8 mouse cellular contexts compared by ENCODE assay signal in the genomic region with DNA sequence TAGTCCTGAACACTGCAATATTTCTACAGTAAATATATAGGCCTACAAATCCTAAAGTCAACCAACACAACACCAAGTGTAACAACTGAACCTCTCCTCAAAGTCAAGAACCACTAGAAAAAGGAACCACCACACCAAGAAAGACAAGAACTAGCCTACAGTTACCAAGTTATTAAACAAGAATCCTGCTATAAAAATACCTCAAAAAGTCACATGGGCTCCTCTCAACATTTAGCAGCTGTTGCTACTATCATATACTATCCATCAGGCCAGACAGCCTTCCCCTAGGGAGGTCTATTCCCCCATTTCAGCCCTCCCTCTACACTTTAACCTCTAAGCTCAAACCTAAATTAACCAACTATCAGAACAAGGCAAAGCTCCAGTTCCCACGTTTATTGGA. TPM values are rescaled to one million over a fixed set of nuclear protein-coding genes. Genes with fewer than 3 reads are reported as not detected.
DNase-seq lines count a peak whose midpoint lies in the region; ATAC-seq and TF ChIP-seq lines count a peak whose summit lies in the region.
"Had no signal": no experiment of that assay in that cellular context is flagged by ENCODE, and none has a peak within 500 bp of the region (broad histone marks: within the 10 kb centered on the region; RNA-seq: fewer than 3 reads in every experiment).

No protein-coding gene starts in this region.

- H3K4me1 ChIP-seq in lung, embryonic 16.5 days (replicated peaks; ENCODE audit: control insufficient read depth, insufficient read depth, low read length): peaks cover 14% of the 10 kb centered on the region
- H3K4me1 ChIP-seq in embryonic fibroblast, embryonic 13.5 days (ENCODE audit: control insufficient read depth, insufficient read depth, low read length): peaks cover 5% of the 10 kb centered on the region; the same call in 1 of the 2 replicates
- H3K4me1 ChIP-seq in limb, embryonic 12.5 days (replicated peaks): peaks cover 10% of the 10 kb centered on the region
- H3K4me1 ChIP-seq in stomach, embryonic 15.5 days: peaks cover 4% of the 10 kb centered on the region; the same call in 1 of the 2 replicates

- H3K9me3 ChIP-seq in lung, embryonic 16.5 days (ENCODE audit: control insufficient read depth, low read length): no peaks in the 10 kb centered on the region
- no peaks in the 10 kb centered on the region for H3K9me3 ChIP-seq in limb, embryonic 12.5 days
- H3K9me3 ChIP-seq in stomach, embryonic 15.5 days: no peaks in the 10 kb centered on the region

- no peaks in the 10 kb centered on the region for H3K27me3 ChIP-seq in lung, embryonic 16.5 days (ENCODE audit: control insufficient read depth, insufficient read depth, low read depth, low read length)
- H3K27me3 ChIP-seq in limb, embryonic 12.5 days: no peaks in the 10 kb centered on the region
- no peaks in the 10 kb centered on the region for H3K27me3 ChIP-seq in stomach, embryonic 15.5 days (replicated peaks)

- 0% methylated on average over 1 of the region's 1 CpGs for WGBS in lung, embryonic 16.5 days
- WGBS in limb, embryonic 12.5 days: 10% methylated on average over 1 of the region's 1 CpGs
- 0% methylated on average over 1 of the region's 1 CpGs for WGBS in stomach, embryonic 15.5 days

- H3K27ac ChIP-seq in lung, embryonic 16.5 days (ENCODE audit: low read length): no peak overlapping the region
- H3K27ac ChIP-seq in embryonic fibroblast, embryonic 13.5 days (ENCODE audit: insufficient read depth, low read length): no peak overlapping the region
- H3K27ac ChIP-seq in limb, embryonic 12.5 days: no peak overlapping the region
- H3K27ac ChIP-seq in stomach, embryonic 15.5 days: no peak overlapping the region

- no peak for ATAC-seq in lung, embryonic 16.5 days (ENCODE audit: low read depth)
- no peak for ATAC-seq in limb, embryonic 12.5 days (ENCODE audit: insufficient number of reproducible peaks, insufficient read depth, low FRiP score, low TSS enrichment, low read depth)
- no peak for ATAC-seq in stomach, embryonic 15.5 days (ENCODE audit: insufficient read depth, low FRiP score, low read depth)

- peak overlapping the region; percentile 95 for H3K4me3 ChIP-seq in lung, embryonic 16.5 days (ENCODE audit: low read length)
- peak overlapping the region; percentile 83 for H3K4me3 ChIP-seq in embryonic fibroblast, embryonic 13.5 days (ENCODE audit: insufficient read depth, low read length)
- peak overlapping the region; percentile 100 for H3K4me3 ChIP-seq in limb, embryonic 12.5 days (replicated peaks)
- peak overlapping the region; percentile 99 for H3K4me3 ChIP-seq in stomach, embryonic 15.5 days (replicated peaks)

- no peak for TF ChIP-seq POLR2A in embryonic fibroblast, embryonic 13.5 days (IDR thresholded peaks at IDR 0.05; ENCODE audit: low read depth, low read length)

- no peak for TF ChIP-seq CTCF in embryonic fibroblast, embryonic 13.5 days (IDR thresholded peaks at IDR 0.05; ENCODE audit: borderline replicate concordance, insufficient read depth, low read length)

- peak overlapping the region; percentile 63 for H3K4me2 ChIP-seq in lung, embryonic 16.5 days (ENCODE audit: low read depth, low read length)
- H3K4me2 ChIP-seq in limb, embryonic 12.5 days: peak overlapping the region; percentile 79
- H3K4me2 ChIP-seq in stomach, embryonic 15.5 days: peak overlapping the region; percentile 68

- H3K36me3 ChIP-seq in lung, embryonic 16.5 days (ENCODE audit: control insufficient read depth, insufficient read depth, low read length): peaks cover 12% of the 10 kb centered on the region
- H3K36me3 ChIP-seq in limb, embryonic 12.5 days: peaks cover 28% of the 10 kb centered on the region
- no peaks in the 10 kb centered on the region for H3K36me3 ChIP-seq in stomach, embryonic 15.5 days

- no peak for DNase-seq in lung, postnatal 25 days (ENCODE audit: low spot score)
- DNase-seq in layer of hippocampus, postnatal 25 days (ENCODE audit: extremely low spot score in 1 of 2, low spot score in 1 of 2): no peak
- no peak for DNase-seq in left cerebral cortex, adult 18-20 months (ENCODE audit: low spot score in 2 of 2)

- peak overlapping the region; percentile 37 for H3K9ac ChIP-seq in lung, embryonic 16.5 days (ENCODE audit: low read length)
- H3K9ac ChIP-seq in limb, embryonic 12.5 days (replicated peaks): peak overlapping the region; percentile 99; the same call in 1 of the 2 replicates
- H3K9ac ChIP-seq in stomach, embryonic 15.5 days: no peak overlapping the region

RNA-seq across cellular contexts. Expression of gene Syncrip, which starts 2.3 kb away (rescaled TPM):
- 82.4 and 89.0 TPM in 2 replicates for polyA plus RNA-seq in lung, embryonic 16.5 days (2015; fragmentation: Nextera tagmentation; extraction: Ambion mirVana)
- 240 and 252 TPM in 2 replicates for polyA plus RNA-seq in embryonic fibroblast, embryonic 13.5 days (2011; ENCODE audit: insufficient read length, low read depth, missing spikeins)
- polyA plus RNA-seq in limb, embryonic 12.5 days (2016; fragmentation: Nextera tagmentation; extraction: Ambion mirVana): 124 and 132 TPM in 2 replicates
- 88.7 and 93.1 TPM in 2 replicates for polyA plus RNA-seq in stomach, embryonic 15.5 days (2015; fragmentation: Nextera tagmentation; extraction: Ambion mirVana)
- 10 to 100 TPM; 62.4 to 69.4 TPM for total RNA-seq in layer of hippocampus, postnatal 25 days (2021)
- total RNA-seq in left cerebral cortex, adult 18-20 months (2021): 10 to 100 TPM; 64.8 TPM

RNA-seq across cellular contexts. Expression of gene Gm20537, which starts 23.7 kb away (rescaled TPM):
- polyA plus RNA-seq in lung, embryonic 16.5 days (2015; fragmentation: Nextera tagmentation; extraction: Ambion mirVana): 0.94 and 1.2 TPM in 2 replicates
- polyA plus RNA-seq in embryonic fibroblast, embryonic 13.5 days (2011; ENCODE audit: insufficient read length, low read depth, missing spikeins): 12.3 and 19.7 TPM in 2 replicates
- polyA plus RNA-seq in limb, embryonic 12.5 days (2016; fragmentation: Nextera tagmentation; extraction: Ambion mirVana): 0.93 and 1.7 TPM in 2 replicates
- polyA plus RNA-seq in stomach, embryonic 15.5 days (2015; fragmentation: Nextera tagmentation; extraction: Ambion mirVana): 0.37 and 0.65 TPM in 2 replicates
- total RNA-seq in layer of hippocampus, postnatal 25 days (2021): not detected
- total RNA-seq in left cerebral cortex, adult 18-20 months (2021): 1 to 10 TPM in 1 of 2 experiments, not detected in 1; 1.7 TPM
- total RNA-seq: layer of hippocampus, adult 18-20 months had no signal

RNA-seq across cellular contexts. Expression of gene Snx14, which starts 41.4 kb away (rescaled TPM):
- 28.8 and 30.1 TPM in 2 replicates for polyA plus RNA-seq in lung, embryonic 16.5 days (2015; fragmentation: Nextera tagmentation; extraction: Ambion mirVana)
- polyA plus RNA-seq in embryonic fibroblast, embryonic 13.5 days (2011; ENCODE audit: insufficient read length, low read depth, missing spikeins): 33.9 and 34.3 TPM in 2 replicates
- 23.2 and 24.9 TPM in 2 replicates for polyA plus RNA-seq in limb, embryonic 12.5 days (2016; fragmentation: Nextera tagmentation; extraction: Ambion mirVana)
- polyA plus RNA-seq in stomach, embryonic 15.5 days (2015; fragmentation: Nextera tagmentation; extraction: Ambion mirVana): 29.4 and 34.2 TPM in 2 replicates
- 10 to 100 TPM; 46.2 to 51.8 TPM for total RNA-seq in layer of hippocampus, postnatal 25 days (2021)
- 10 to 100 TPM; 54.3 to 55.8 TPM for total RNA-seq in left cerebral cortex, adult 18-20 months (2021)
